Mouse (Mus musculus) adrenal gland, adult 8-10 months (tissue): ENCODE data around the gene Thumpd2. TPM values are rescaled to one million over a fixed set of nuclear protein-coding genes. Genes with fewer than 3 reads are reported as not detected.

Experiments used
- total RNA-seq, 4 experiments: library from RNA; stranded (reverse); gene quantifications; 2 replicates each; pipeline ENCODE4 v1.2.4; 2022

The Thumpd2 gene
- total RNA-seq, 4 experiments from 2014 or later, result 6.9 to 10.7 (median 9.1) TPM

Other genes starting within 250 kb of the Thumpd2 start
- 10 to 100 TPM; 10.9 to 20.5 (median 15.5) TPM for gene Tmem178, start 120.5 kb downstream of the Thumpd2 start, total RNA-seq